Mouse (Mus musculus): ENCODE measurements around the gene Slc29a2. TPM values are rescaled to one million over a fixed set of nuclear protein-coding genes. Genes with fewer than 3 reads are reported as not detected.
"Not testable (repeated sequence)": the region's sequence is repeated elsewhere in the genome, so short reads cannot be mapped to it uniquely, and the experiment has no call there.

Slc29a2 gene
- total RNA-seq (2021): 10 to 100 TPM; 20.0 to 20.8 TPM

DNA sequence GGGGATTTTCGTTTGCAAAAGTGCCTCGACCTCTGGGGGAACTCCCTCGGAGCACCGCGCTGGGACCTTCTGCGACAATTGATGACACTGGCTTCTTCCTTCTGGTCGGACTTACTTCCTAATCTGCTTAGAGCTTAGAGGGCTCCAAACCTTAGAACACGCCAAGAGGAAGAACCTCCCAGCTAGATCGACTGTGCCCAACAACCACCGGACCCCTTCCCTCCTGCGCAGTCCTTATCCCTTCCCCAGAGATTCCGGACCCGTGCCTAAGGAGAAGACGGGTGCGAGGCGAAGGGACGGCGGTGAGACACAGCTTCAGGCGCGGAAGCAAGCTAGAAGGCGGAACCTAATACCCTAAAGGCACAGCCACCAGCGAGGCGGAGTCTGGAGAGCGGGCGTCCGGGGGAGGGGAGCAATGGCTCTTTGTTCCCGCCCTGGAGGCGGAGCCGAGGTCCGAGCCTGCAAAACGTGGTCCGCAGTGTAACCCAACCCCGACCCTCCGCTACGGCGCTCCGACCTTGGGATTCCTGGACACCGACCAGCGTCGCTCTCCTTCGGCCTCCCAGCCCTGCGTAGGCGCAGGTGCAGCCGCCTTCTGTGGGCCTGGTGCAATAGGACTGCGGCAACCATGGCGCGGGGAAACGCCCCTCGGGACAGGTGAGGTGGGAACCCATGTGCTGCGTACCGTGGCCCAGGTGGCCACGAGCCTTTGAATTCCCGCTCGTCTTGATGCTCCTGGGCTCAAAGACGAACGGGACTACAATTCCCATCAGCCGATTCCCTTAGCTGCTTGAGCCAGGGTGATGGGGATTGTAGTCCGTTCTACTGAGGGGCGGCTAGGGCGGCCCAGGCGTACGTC, at the start of gene Slc29a2:
Gene Slc29a2 (plus strand): TSS at position 240 of the 859 bp plus-strand sequence.
- DNase-seq: peak; percentile 95

GRCm38 (mm10) chr19:4981767-4982166, 41.9 kb upstream of the Slc29a2 start:
- peak; percentile 50 for DNase-seq

DNA sequence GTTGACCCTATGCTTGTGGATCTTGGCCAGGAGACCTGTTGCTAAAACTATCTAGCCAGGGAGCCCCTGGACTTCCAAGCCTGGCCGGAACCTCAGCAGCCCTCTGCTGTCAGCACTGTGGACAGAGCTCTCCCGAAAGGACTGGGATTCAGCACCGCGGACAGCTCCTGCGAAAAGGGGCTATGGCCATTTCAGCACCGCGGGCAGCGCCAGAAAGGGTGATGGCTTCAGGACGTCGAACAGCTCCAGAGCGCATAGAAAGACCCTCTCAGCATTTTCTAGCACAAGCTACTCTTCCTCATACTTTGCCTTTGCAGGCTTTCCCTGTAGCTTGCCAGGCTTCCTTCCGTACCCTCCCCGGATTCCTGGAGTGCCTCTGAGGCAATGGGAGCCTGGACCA, 34.6 kb upstream of the Slc29a2 start:
- DNase-seq: peak; percentile 98

DNA sequence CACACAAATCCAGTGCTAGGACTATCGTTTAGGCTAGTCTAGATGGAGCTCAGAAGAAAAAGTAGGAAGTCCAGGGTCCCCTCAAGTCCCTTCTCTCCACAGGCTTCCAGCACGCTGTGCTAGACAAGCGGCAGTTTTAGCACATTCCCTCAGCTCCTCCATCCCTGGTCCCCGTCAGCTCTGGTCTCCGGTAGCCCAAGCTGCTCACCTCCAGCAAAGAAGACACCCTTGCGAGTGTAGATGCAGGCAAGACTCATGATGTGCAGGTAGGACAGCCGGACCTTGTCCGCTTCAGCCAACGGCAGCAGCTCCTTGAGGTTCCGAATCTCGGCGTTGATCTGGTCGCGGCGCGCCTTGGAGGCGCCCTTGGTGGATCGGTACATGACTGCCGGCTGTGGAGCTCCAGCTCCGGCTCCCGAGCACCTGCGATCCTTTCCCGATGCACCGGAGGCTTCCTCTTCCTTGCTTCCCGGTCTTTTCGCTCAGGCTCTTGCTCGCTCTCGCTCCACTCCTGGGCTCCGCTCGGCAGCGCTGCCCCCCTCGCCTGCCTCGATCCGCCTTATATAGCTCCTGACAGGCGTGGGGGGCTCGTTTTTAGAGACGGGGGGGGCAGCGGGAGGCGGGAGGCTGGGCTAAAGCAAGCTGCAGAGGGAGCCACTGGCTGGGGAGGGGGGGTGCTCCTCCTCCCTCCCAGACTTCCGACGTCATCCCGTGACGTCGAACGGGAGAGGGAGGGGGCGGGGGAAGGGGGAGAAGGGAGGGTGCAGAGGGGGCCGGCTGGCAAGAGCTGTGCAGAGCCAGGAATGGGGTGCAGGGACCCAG, 34.0 kb upstream of the Slc29a2 start:
- no peak for DNase-seq

DNA sequence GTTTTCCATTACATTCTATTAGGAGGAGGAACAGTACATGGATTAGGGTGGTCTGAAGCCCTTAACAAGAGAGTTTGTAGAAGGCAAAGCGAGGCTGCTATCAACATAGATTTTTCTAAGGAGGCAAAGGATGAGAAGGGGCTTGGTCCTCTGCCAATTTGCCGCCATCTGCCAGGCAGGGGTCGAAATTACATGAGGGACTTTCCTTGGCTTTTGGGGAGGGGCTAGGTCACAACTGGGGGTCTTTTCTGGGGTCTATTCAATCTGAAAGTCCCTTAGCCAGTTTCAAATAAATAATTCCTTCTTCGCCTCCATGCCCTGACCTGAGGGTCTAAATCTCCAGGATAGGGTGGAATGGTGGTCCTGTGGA, 33.4 kb upstream of the Slc29a2 start, which contains the start of gene Npas4:
Gene Npas4 (minus strand): TSS at position 61 of the 370 bp plus-strand sequence.
- DNase-seq: no peak

DNA sequence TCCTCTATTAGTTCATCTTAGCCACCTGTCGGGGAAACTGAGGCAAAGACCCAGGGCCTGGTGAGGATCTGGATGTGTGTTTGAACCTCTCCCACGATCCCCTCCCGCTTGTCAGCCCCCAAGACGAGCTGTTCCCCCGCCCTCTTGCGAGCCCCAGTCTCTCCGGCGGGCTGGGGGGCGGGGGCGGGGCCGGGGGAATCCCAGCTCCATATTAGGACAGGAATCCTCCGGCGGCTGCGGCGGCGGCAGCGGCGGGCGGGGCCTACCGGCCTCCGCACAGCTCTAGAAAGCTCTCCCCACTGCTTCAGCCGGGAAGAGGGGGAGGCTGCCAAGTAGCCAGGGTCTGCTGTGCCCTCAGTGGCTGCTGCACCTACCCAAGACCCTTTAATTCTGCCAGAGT, 32.9 kb upstream of the Slc29a2 start:
- no peak for DNase-seq

DNA sequence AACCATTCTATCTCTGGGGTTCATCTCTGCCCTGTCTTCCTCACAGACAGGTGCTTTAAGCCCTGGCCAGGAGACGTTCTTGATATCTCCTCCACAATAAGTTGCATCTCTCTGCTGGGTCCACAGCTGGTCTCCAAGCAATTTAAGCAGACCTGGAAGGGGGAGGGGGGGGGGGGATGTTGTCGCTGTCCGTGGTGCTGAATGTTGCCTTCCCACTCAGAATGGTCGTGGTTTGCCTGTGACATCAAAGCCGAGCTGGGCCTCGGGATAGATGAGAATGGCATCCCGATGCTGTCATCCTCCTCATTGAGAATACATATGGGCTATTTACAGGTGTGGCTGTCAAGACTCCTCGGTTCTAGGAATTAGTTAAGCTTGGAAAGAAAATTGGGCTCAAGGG, 31.3 kb upstream of the Slc29a2 start:
- DNase-seq: no peak

- peak; percentile 86 for DNase-seq
Measured at GRCm38 (mm10) chr19:4992904-4993303, 30.8 kb upstream of the Slc29a2 start.

DNA sequence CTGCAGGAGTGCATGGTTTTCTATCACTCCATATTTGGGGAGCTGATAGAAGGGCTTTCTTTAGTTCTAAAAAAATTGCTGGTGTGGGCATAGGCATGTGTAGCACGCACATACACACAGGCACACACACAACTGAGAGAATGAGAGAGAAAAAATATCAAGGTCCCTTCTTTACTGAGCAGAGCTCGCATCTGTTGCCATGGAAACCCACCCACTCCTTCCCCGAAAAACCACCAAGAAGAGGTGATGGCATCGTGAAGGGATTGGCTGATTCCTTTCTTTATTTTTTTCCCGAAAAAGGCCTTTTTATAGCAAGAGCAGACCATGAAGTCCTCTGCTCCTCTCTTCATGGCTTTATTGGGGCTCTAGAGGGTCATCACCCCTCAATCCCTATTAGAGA, 29.6 kb upstream of the Slc29a2 start:
- no peak for DNase-seq

- DNase-seq: no peak
Measured at GRCm38 (mm10) chr19:4999445-5000140, 24.1 kb upstream of the Slc29a2 start.

- DNase-seq: peak; percentile 86
Measured at GRCm38 (mm10) chr19:5001666-5002406, 21.8 kb upstream of the Slc29a2 start.

DNA sequence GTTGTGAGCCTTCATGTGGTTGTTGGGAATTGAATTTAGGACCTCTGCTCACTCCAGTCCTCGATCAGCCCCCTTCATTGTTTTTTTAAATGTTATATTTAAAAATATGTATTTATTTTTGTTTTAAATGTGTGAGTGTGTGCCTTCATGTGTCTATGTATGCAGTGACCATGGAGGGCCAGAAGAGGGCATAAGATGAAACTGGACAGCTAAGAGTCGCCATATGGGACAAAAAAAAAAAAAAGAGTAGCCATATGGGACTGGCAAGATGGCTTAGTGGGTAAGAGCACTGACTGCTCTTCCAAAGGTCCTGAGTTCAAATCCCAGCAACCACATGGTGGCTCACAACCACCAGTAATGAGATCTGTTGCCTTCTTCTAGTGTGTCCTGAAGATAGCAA, 20.0 kb upstream of the Slc29a2 start:
- DNase-seq: not testable (repeated sequence)

DNA sequence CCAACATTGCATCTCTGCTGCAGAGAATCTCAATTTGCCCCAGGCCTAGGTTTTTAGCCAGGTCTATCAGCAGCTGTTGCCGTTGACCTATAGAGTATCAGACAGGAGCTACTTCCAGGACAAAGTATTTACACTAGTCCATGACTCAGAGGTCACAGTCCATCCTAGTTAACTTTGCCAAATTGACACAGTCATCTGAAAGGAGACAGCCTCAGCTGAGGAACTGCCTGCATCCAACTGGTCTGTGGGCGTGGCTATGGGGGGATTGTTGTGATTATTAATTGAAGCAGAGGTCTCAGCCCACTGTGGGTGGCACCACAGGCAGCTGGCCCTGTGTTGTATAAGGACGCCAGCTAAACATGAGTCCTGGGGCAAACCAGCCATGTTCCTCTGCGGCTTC, 18.7 kb upstream of the Slc29a2 start:
- DNase-seq: no peak

- DNase-seq: no peak
Measured at GRCm38 (mm10) chr19:5013138-5013537, 10.5 kb upstream of the Slc29a2 start.

DNA sequence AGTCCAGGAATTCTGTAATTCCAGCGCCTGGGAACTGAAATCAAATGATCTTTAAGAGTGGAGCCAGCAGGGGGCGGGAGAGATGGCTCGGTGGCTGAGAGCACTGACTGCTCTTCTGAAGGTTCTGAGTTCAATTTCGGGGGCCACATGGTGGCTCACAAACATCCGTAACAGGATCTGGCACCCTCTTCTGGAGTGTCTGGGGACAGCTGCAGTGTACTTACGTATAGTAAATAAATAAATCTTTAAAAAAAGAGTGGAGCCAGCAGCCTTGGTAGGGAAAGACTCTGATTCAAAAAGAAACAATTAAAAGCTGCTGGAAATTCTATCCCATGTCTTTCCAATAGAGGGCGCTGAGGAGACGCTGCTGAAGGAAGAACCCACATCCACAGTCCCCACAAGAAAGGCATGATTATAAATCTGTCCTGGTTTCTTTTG, 8.7 kb upstream of the Slc29a2 start:
- peak; percentile 40 for DNase-seq

- DNase-seq: peak; percentile 69
Measured at GRCm38 (mm10) chr19:5016221-5016742, 7.4 kb upstream of the Slc29a2 start.

DNA sequence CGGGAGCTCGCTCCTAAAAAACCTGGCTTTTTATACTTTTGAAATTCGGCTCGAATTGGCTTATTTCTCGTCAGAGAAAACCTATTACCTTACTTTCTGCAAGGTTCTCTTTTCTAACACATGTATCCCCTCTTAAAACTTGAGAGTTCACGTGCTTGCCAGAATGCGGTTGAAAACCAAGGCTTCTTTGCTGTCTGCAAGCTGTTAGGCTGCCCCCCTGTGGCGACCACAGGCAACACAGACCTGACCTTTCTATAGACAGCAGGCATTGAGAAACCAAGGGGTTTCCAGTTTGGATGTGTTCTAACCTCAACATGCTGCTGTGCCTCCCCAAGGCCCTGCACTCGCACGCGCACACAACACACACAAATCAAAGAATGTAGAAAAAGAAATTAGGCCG, 6.9 kb upstream of the Slc29a2 start:
- peak; percentile 86 for DNase-seq

GRCm38 (mm10) chr19:5017611-5018010, 6.0 kb upstream of the Slc29a2 start:
- DNase-seq: no peak

DNA sequence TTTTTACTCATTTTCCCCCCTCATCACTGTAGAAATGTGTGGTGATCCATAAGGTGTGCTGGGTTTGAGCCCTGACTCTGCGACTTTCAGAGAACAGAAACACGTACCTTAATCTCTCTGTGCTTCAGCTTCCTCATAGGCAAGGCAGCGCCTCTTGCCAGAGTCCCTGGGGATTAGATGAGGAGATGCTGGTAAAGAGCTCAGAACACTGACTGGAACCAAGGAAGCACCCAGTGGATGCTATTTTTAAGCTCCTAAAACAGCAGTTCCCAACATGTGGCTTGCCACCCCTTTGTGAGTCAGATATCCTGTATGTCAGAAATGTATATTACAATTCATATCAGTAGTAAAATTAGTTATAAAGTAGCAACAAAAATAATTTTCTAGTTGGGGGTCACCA, 5.5 kb upstream of the Slc29a2 start:
- no peak for DNase-seq

DNA sequence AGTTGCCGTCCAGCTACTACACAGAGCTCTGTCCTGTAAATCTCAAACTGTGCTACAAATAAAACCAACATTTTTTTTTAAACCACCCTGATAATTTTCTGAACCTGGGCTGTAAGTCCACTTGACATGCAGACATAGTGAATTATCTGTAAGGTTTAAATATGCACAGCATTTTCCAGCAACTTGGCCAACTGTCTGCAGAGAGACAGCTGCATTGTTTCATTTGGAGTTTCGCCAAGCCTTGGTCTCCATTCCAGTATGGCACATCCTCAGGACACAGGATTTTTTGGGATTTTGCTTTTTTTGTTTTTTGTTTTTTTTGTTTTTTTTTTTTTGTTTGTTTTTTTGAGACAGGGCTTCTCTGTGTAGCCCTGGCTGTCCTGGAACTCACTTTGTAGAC, 2.2 kb upstream of the Slc29a2 start:
- no peak for DNase-seq

DNA sequence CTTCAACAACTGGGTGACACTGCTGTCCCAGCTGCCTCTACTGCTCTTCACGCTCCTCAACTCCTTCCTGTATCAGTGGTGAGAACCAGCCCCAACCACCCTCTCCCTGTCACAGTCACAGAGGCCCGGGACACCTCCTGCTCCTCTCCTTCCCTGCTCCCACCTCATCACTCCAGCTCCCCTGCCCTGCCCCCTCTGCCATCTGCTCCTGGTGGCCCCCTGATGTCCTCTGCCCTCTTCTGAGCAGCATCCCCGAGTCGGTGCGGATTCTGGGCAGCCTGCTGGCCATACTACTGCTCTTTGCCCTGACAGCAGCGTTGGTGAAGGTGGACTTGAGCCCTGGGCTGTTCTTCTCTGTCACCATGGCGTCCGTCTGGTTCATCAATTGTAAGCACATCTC, 2.5 kb downstream of the Slc29a2 start:
- no peak for DNase-seq

GRCm38 (mm10) chr19:5032686-5033085, 9.0 kb downstream of the Slc29a2 start:
- DNase-seq: no peak

Data from heart, postnatal 4 days (tissue).